Mouse (Mus musculus) lung, postnatal 25 days (tissue): ENCODE measurements at regions not wholly inside any gene's neighbourhood (a gene's known extent, or its start where the extent isn't known, plus 50 kb on each side); places are given as distances from the start of the nearest gene placed in this dataset.

Experiments used
- DNase-seq: peaks from one replicate; pipeline ENCODE4 v3.0.0; 2022; ENCODE audit warnings: low spot score

- DNase-seq, result no peak
These were observed 136.8 kb upstream of the Gm10295 start for GRCm38 (mm10) chr7:71488016-71488650.

DNA sequence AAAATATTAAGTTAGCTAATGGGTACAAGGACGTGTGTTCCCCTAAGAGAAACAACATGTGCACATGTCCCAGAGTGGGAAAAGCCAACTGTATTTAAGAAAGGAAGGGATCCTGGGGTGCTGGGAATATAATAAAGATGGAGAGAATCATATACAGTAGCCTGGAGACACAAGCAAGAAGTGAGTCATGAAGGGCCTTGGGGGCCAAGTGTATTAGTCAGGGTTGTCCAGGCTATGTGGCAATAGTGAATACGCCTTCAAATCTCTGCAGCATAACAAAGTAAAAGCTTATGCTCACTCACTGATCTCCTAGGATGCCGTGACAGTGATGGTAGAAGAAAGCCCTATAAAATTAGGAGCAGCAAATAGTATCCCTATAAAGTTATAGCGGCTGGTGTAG lies 124.1 kb upstream of the Gm10295 start:
- DNase-seq, result no peak

GRCm38 (mm10) chr7:71472384-71473141 lies 121.3 kb upstream of the Gm10295 start:
- DNase-seq, result no peak

- DNase-seq, result peak; percentile 51
These were observed 120.5 kb upstream of the Gm10295 start for GRCm38 (mm10) chr7:71471658-71472383.

DNA sequence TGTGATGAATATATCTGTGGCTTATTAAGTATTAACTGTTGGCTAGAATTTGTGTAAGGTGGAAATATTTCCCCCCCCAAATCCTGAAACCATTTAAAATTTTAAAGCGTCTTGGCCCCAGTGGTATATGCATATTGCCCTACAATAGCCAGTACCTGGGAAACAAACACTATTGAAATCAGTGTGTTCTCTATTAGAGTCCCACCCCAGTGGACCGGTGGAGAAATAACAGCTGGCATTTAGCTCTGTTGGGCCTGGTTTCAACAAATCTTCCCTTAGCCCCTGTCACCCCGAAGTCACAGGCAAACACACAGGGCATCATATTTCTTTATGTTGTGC lies 120.0 kb upstream of the Gm10295 start:
- no peak for DNase-seq

DNA sequence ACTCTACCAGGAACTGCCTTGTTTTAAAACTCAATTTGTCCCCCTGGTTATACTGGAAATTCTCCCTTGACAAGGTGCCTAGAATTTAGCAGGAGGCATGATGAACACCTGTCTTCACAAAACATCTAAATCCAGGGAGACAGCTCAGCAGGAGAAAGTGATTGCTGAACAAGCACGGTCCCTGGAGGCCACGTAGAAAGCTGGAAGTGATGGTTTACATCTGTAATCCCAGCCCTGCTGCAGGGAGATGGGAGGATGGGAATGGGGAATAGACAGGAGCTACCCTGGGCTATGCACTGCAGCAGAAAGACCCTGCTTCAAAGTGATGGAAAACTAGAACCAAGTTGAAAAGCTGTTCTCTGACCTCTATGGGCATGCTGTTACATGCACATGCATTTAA lies 119.1 kb upstream of the Gm10295 start:
- DNase-seq, result no peak

- no peak for DNase-seq
These were observed 118.7 kb upstream of the Gm10295 start for GRCm38 (mm10) chr7:71469951-71470350.

GRCm38 (mm10) chr7:71467436-71468127 lies 116.3 kb upstream of the Gm10295 start:
- DNase-seq, result peak; percentile 78

- peak; percentile 63 for DNase-seq
These were observed 112.8 kb upstream of the Gm10295 start for GRCm38 (mm10) chr7:71464127-71464526.

DNA sequence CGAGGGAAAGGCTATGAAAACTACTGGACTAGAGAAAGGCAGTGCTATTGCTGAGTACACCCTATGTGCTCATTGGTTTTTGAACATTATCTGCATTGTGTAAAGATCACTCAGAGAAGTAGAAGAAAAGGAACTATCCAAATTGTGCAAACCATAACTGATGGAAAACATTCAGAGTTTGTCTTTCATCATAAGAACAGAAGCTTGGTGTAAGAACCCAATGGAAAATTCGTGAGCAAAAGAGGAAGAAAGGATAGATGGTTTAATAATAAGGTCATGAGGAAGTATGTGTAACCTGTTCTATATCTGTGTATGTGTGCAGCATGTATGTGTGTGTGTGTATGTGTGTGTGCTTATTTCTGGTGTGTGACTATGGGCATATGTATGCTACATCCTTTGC lies 112.3 kb upstream of the Gm10295 start:
- DNase-seq, result no peak

DNA sequence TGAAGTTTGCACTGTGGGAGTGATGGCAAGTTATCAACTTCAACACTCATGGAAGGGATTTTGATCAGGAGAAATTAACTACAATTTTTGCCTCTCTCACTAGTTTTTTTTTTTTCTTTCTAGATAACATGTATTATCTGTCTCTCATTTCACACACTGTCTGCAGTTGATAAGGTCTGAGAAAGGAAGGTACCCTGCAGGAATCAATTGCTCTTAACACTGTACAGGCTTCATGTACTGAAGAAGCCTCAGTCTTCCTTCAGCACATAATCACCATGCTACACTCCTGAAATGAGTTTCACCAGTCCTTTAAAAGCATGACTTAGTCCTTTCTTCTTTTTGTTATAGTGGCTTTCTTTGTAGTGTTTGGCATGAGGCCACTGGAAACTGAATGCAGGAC lies 108.5 kb upstream of the Gm10295 start:
- DNase-seq, result no peak

DNA sequence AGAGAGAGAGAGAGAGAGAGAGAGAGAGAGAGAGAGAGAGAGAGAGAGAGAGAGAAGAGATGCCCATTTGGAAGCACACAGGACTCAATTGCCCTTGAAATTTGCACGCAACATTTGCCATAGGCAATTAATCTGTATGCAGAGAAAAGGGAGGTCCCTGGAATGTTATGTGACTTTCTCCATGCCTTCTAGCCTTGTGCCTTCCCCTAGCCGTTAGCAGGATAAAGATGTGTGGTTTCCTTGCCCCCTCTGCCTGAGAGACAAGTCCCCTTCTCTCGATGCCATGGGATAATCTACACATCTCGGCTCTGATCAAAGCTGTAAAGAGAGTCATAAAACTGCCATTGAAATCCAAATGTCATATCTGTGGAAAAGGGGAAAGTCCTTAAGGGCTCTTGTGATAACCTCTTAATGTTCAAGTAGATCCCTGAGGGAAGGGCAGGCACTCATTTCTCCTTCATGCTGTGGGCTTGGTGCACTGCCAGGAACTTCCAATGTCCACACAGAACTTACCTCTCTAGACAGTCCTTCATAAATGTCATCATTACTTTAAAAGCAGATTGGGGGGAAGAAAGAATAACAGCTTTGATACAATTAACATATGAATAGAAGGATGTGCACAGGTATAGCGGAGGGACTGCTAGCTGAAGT lies 106.9 kb upstream of the Gm10295 start:
- DNase-seq, result peak; percentile 66

- DNase-seq, result no peak
These were observed 106.3 kb upstream of the Gm10295 start for GRCm38 (mm10) chr7:71457409-71458103.

DNA sequence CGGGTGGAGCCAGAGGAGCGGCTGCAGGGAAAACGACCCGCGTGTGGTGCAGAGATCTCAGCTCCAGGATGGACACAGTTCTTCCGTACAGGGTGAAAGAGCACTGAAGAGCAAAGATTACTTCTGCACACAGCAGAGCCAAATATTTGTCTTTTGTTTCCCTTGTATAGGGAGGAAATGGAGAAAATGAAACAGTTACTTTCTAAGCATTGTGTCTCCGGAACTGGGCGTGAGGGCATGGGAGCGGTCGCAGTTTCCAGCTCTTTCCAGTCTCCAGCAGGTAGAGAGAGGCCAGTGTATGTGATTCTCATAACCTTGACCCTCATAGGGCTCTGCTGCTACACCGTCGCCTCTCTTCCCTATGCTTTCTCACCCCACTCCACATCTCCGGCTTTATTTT lies 105.1 kb upstream of the Gm10295 start:
- DNase-seq, result no peak

DNA sequence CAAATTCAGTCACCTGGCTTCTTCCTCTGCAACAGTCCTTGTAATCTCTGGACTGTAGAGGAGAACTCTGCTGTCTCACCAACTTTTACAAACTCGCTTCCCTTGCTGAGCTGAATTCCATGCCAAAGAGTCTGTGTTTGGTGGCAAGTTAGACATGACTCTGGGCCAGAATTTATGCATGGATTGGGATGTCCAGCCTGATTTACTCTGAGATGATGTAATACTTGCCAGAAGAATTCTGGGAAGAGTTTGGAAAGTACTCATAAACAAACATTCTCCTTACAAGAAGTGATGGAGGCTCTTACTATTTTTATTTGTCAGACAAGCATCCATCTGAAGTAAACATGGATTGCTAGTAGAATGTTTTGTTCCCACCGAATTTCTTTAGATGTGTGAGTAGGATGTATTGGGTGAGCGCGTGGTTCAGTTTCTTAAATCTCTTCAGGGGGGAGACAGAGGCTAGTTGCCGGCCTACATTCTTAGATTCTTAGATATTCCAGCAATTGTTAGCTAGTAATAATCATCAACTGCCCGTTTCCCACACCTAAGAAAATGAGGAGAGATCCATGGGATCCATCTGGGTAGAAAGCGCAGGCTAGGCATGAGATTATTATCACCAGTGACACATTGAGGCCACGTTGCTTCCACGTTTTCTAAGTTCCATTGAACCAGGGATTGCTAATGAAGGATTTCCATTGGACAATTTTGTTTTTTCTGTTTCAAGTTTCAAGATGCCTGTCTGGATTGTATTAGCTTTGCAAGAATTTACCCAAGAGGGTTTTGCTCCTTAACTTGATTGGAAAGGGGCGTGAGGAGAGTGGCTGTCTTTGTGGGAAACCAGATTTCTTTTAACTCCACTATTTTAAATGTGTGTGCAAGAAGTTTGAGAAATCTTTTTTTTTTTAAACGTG lies 89.3 kb upstream of the Gm10295 start:
- peak; percentile 62 for DNase-seq

DNA sequence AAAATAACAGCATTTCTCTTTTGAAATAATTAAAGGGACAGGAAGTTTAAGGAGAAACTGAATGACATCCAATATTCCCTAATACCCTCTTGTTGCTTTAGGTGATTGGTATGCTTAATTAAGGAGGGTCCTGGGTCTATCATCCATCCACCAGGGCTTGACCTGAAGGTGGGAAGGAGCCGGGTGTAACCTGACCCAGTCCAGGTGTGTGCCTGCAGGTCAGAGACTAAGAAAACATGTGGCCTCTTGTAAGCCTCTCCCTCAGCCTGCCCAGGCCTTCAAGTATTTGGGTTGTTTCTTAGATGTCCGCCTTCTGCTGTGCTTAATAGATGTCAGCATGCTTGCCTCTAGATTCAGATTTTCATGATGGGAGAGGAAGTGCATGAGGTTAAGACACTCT lies 74.7 kb upstream of the Gm10295 start:
- DNase-seq, result no peak

GRCm38 (mm10) chr7:71419261-71419660 lies 68.0 kb upstream of the Gm10295 start:
- DNase-seq, result peak; percentile 19

GRCm38 (mm10) chr7:71418856-71419255 lies 67.6 kb upstream of the Gm10295 start:
- DNase-seq, result no peak

GRCm38 (mm10) chr7:71414756-71415155 lies 63.5 kb upstream of the Gm10295 start:
- no peak for DNase-seq

DNA sequence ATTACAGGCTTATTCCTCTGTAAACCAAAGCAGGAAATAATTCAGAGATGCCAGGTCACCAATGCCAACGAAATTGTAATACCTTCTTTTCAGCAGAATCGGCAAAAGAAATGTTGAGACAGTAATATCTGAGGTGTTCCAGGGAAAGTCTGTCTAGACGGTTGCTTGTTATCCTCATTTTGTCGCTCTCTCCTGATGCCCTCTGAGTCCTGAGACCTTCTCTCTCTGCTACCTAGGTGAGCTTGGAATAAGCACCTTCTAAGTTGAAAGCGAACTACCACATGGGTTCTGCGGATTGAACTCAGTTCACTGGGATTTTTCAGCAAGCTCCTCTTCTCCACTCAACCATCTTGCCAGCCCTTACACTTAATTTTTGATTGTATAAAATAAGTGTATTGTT lies 61.8 kb upstream of the Gm10295 start:
- DNase-seq, result no peak
